Mouse (Mus musculus) forebrain, embryonic 13.5 days (tissue): Measurements from ENCODE around the gene Kirrel2. TPM values are rescaled to one million over a fixed set of nuclear protein-coding genes. Genes with fewer than 3 reads are reported as not detected.
A peak's percentile ranks its signal among the peaks of the same experiment; 100 is the strongest.

Experiments
- ATAC-seq: fragments of 200-750 bp; cut with Nextera tagmentation; 2 replicates; pipeline ENCODE4 v1.8.0; 2017
- H3K27ac ChIP-seq: fragments of 300-500 bp; sonication (generic); 2 replicates; pipeline ENCODE4 v1.5.1; 2015; ENCODE audit warnings: inconsistent platforms, mild to moderate bottlenecking, moderate library complexity
- H3K27me3 ChIP-seq: fragments of 300-500 bp; sonication (generic); 2 replicates; pipeline ENCODE4 v1.6.1; 2015; ENCODE audit warnings: mild to moderate bottlenecking, inconsistent platforms
- H3K36me3 ChIP-seq: fragments of 300-500 bp; sonication (generic); 2 replicates; pipeline ENCODE4 v1.6.1; 2015; ENCODE audit warnings: mild to moderate bottlenecking, inconsistent platforms; ENCODE audit not compliant: poor library complexity, severe bottlenecking
- H3K4me1 ChIP-seq: fragments of 300-500 bp; sonication (generic); 2 replicates; pipeline ENCODE4 v1.6.1; 2015; ENCODE audit warnings: inconsistent platforms
- H3K4me2 ChIP-seq: fragments of 300-500 bp; sonication (generic); 2 replicates; pipeline ENCODE4 v1.6.1; 2015; ENCODE audit warnings: inconsistent platforms, mild to moderate bottlenecking, moderate library complexity
- H3K4me3 ChIP-seq: fragments of 300-500 bp; sonication (generic); 2 replicates; pipeline ENCODE4 v1.5.1; 2015; ENCODE audit warnings: mild to moderate bottlenecking, inconsistent platforms
- H3K9ac ChIP-seq: fragments of 300-500 bp; sonication (generic); 2 replicates; pipeline ENCODE4 v1.6.1; 2015; ENCODE audit warnings: mild to moderate bottlenecking, inconsistent platforms
- H3K9me3 ChIP-seq: fragments of 300-500 bp; sonication (generic); replicated peaks from 2 replicates; pipeline ENCODE4 v1.6.1; 2016; ENCODE audit warnings: inconsistent platforms
- WGBS: fragments of 180-500 bp; shearing (Covaris S2); methylation state at CpG from one replicate; pipeline ENCODE4 v1.1.7; 2015; 5-methylcytosine and 5-hydroxymethylcytosine counted together
- polyA plus RNA-seq: library from polyadenylated mRNA; unstranded; fragments of >200 nt; fragmentation: Nextera tagmentation; extraction: Ambion mirVana; gene quantifications from 2 replicates; pipeline ENCODE4 v1.2.1, GENCODE M21; 2015

The Kirrel2 gene
- polyA plus RNA-seq, 1 experiment from 2014 or later = 0.36 TPM

DNA sequence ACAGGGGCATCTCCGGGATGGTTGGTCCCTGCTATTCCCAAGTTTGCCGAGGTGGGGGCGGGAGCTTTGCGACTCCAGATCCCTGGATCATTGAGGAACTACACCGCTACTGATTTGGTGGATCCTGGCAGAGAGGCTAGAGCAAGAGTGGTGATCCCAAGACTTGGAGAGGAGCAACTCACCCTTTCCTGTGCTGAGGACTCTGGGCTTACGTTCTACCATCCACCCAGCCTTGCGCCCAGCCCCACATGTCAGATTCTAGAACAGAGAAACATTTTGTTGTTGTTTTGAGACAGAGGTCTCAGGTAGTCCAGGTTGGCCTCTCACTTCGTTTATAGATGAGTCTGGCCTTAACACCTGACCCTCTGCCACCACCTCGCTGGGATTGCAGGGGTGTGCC, 34.9 kb downstream of the Kirrel2 start:
- Histone ChIP-seq H3K36me3 (peaks cover 12% of the 10 kb centered on the region), H3K9ac (peak overlapping the region; percentile 71), H3K27ac (no peak overlapping the region), H3K9me3 (peaks cover 7% of the 10 kb centered on the region; the same call in 1 of the 2 replicates), H3K4me2 (peak overlapping the region; percentile 81), H3K4me1 (peaks cover 21% of the 10 kb centered on the region), H3K27me3 (no peaks in the 10 kb centered on the region), H3K4me3 (peak overlapping the region; percentile 59)
- WGBS = 15% methylated on average over 9 of the region's 9 CpGs
- peak; percentile 50; the same call in 1 of the 2 replicates for ATAC-seq

DNA sequence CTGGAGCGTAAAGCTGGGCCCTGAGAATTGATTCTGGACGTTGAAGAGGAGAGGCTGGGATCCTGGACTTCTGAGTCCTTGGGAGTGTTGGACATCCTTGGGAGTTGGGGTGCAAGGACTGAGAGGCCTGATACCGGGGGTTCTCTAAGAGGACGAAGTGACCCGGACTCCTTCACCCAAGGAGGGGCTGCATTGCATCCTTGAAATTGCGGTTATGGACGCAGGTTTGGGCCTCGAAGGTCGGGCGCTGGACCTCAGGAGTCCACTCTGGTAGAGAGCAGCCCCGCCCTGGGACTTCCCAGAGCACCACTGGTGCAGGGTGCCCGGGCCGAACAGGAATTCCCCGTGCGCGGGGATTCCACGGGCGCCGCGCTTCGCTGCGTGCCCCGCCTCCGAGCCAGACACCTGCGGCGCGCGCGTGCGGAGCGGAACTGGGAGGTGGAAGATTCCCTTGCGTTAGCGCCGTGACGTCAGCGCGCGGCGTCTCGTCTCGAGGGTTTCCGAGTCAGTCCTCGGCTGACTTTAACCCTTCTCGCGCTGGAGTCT, 35.5 kb downstream of the Kirrel2 start:
- H3K9ac ChIP-seq = peak overlapping the region; percentile 71
- H3K27me3 ChIP-seq = no peaks in the 10 kb centered on the region
- H3K4me2 ChIP-seq = peak overlapping the region; percentile 81
- peaks cover 7% of the 10 kb centered on the region; the same call in 1 of the 2 replicates for H3K9me3 ChIP-seq
- WGBS = under 1% methylated on average over 45 of the region's 45 CpGs
- peaks cover 11% of the 10 kb centered on the region for H3K36me3 ChIP-seq
- H3K27ac ChIP-seq = no peak overlapping the region
- H3K4me1 ChIP-seq = peaks cover 21% of the 10 kb centered on the region
- peak overlapping the region; percentile 59 for H3K4me3 ChIP-seq
- ATAC-seq = peak; percentile 91

DNA sequence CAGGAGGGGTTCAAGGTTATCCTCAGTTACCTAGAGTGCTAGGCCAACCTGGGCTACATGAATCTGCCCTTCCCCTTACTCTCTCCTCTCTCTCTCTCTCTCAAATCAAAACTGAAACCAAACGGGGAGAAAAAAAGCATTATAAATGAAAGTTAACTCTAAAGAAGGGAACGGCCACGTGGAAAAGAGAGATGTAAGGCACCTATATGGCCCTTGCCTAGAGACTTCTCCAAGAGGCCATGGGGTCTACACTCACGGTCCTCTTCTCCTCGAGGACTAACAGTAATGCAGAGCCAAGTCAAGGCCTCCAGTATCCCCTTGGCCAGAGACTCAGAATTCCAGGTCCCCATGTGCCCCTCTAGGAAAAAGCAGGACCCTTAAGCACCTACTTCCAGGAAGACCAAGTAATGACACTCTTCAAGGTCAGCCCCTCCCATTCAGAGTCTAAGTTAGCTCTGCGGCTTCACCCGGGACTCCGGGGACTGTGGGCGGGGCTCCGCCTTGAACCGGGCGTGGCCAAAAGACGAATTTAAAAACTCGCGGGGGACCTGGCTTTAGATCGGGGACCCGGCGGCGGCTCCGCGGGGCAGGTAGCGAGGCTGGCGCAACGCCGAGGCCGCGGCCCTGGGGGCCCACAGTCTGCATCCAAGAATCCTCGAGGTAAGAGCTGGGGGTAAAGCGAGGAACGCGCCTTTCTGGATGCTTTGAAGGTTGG, 36.2 kb downstream of the Kirrel2 start, which contains the start of gene Nfkbid:
TSS of gene Nfkbid (plus strand) at position 558 of the 715 bp plus-strand sequence.
- Histone ChIP-seq H3K4me1 (peaks cover 21% of the 10 kb centered on the region), H3K4me3 (peak within 1 kb of the TSS; percentile 59), H3K9me3 (peaks cover 7% of the 10 kb centered on the region; the same call in 1 of the 2 replicates), H3K4me2 (peak within 1 kb of the TSS; percentile 81), H3K36me3 (peaks cover 11% of the 10 kb centered on the region), H3K9ac (peak within 1 kb of the TSS; percentile 71), H3K27ac (no peak within 1 kb of the TSS), H3K27me3 (no peaks in the 10 kb centered on the region)
- 10% methylated on average over 31 of the region's 31 CpGs for WGBS
- peak; percentile 31; the same call in 1 of the 2 replicates for ATAC-seq

DNA sequence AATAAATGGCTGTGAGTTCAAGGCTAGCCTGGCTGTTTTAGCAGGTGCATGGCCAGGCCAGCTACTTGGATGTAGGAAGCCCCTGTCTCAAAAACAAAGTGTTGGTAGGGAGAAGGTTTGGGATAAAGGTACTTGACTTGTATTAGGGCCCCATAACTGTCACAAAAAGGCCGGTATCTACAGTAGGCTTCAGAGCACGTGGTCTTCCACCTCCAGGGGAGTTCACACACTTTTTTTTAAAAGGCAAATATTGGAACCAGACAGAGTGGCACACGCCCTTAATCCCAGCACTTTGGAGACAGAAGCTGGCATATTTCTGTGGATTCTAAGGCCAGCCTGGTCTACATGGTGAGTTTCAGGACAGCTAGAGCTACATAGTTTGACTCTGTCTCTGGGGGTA, 36.8 kb downstream of the Kirrel2 start:
- H3K4me2 ChIP-seq = no peak overlapping the region
- ATAC-seq = no peak
- 93% methylated on average over 3 of the region's 3 CpGs for WGBS

DNA sequence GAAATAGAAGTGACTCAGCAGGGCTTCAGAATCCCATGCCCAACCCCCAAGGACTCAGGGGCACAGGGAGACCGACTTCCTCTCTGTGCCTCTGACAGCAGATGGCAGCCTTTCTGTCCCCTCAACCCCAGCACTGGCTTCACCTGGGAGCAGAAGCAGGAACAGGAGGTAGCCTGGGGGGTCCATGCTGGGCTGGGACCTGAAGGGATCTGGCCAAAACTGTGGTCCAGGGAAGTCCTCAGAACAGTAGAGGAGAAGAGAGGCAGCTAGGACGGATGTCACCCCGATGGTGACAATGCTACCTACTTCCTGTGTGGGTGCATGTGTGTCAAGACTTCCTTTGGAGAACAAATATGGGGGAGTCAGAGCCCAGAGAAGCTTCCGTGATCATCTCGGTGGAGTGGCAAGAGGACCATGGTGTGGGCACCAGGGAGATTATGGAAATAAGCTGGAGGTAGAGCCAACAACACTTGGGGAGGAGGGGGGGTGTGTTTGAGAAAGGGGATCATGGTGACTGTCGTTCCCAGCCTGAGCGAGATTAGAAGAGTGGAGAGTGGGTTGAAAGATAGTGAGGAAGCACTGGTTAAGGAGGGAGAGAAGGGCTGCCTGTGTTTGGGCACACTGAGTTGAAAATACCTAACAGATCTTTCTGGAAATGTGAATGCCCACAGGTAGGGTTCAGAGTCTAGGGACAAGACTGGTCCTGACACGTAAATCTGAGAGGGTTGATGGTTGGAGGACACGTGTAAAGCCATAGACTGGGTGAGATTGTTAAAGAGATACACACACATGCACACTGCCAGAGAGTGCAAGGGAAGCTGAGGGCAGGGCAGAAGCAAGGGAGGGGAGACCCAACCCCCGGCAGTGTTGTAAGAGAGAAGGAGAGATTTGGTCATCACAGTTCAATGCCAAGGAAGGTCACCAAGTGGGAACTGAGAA, 37.7 kb downstream of the Kirrel2 start, which contains the start of gene Hcst:
TSS of gene Hcst (minus strand) at position 294 of the 939 bp plus-strand sequence.
- Histone ChIP-seq H3K9ac (no peak within 1 kb of the TSS), H3K4me3 (no peak within 1 kb of the TSS), H3K36me3 (no peaks in the 10 kb centered on the region), H3K27me3 (no peaks in the 10 kb centered on the region), H3K9me3 (peaks cover 7% of the 10 kb centered on the region; the same call in 1 of the 2 replicates), H3K27ac (no peak within 1 kb of the TSS), H3K4me2 (no peak within 1 kb of the TSS), H3K4me1 (peaks cover 21% of the 10 kb centered on the region)
- ATAC-seq = no peak
- 76% methylated on average over 10 of the region's 10 CpGs for WGBS

More for the DNA sequence above, 36.8 kb downstream of the Kirrel2 start:
- H3K4me1 ChIP-seq = peaks cover 21% of the 10 kb centered on the region
- H3K9me3 ChIP-seq = peaks cover 7% of the 10 kb centered on the region; the same call in 1 of the 2 replicates
- H3K4me3 ChIP-seq = no peak overlapping the region
- H3K27me3 ChIP-seq = no peaks in the 10 kb centered on the region
- H3K27ac ChIP-seq = no peak overlapping the region
- H3K9ac ChIP-seq = no peak overlapping the region
- H3K36me3 ChIP-seq = peaks cover 6% of the 10 kb centered on the region

DNA sequence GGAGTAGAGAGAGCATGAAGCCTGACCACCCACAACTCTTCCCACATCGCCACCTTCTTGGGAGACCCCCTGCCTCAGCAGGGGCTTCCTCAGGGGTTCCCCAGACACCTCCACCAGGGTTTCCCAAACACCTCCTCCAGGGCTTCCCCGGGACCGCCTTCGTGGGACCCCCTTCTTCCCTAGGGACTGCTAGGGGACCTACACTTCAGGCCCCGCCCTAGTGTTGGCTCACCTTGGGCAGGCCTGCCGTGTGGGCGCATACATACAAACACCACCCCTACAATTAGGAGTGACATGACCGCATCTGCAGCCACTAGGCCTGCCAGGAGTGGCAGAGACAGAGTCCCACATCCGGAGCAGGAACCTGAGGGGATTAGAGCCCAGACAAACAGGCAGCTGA, 39.6 kb downstream of the Kirrel2 start:
- no peak overlapping the region for H3K4me2 ChIP-seq
- no peak overlapping the region for H3K4me3 ChIP-seq
- no peak overlapping the region for H3K9ac ChIP-seq
- H3K9me3 ChIP-seq = peaks cover 7% of the 10 kb centered on the region; the same call in 1 of the 2 replicates
- H3K4me1 ChIP-seq = peaks cover 14% of the 10 kb centered on the region
- ATAC-seq = no peak
- H3K27me3 ChIP-seq = no peaks in the 10 kb centered on the region
- WGBS = 79% methylated on average over 9 of the region's 9 CpGs
- H3K36me3 ChIP-seq = no peaks in the 10 kb centered on the region
- H3K27ac ChIP-seq = no peak overlapping the region

DNA sequence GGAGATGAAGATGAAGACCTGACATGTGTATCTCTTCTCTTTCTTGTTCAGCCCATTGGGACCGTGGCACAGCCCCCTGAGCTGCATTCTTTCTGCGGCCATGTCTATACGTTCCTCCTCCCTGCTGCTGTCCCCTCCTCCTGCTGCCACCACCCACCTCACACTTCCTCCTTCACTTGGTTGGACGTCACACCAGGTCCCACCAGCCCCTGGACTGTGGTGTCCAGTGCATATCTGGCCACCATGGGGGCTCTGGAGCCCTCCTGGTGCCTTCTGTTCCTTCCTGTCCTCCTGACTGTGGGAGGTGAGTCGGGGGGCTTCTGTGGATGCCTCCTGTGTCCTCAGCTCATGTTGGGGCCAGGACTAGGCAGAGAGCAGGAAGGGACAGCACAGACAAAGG, 43.9 kb downstream of the Kirrel2 start, which contains the start of gene Tyrobp:
TSS of gene Tyrobp (plus strand) at position 165 of the 400 bp plus-strand sequence.
- Histone ChIP-seq H3K4me1 (no peaks in the 10 kb centered on the region), H3K27me3 (0 out of 2 replicates have a peak, but pooled peaks cover 3% of the 10 kb centered on the region), H3K27ac (no peak within 1 kb of the TSS), H3K9me3 (no peaks in the 10 kb centered on the region), H3K4me3 (no peak within 1 kb of the TSS), H3K9ac (no peak within 1 kb of the TSS), H3K36me3 (no peaks in the 10 kb centered on the region), H3K4me2 (no peak within 1 kb of the TSS)
- 80% methylated on average over 5 of the region's 5 CpGs for WGBS
- ATAC-seq = no peak

DNA sequence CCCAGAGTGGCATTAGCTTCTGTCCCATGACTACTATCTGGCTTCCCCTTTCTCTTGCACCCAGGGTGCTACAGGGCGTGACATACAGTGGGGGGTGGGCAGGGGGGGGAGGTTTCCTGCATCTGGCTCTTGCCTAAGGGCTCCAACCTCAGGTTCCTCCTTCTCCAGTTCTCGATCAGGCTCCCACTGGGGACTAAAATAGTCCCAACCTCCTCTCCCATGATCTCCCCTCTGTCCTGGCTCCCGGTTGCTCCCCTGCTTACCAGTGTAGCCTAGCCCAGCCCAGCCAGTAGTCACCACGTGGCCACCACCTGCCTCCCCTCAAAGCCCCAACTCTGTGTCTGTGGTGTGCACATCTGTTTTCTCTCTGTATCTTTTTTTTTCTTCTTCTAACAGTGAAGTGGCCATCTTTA, 44.7 kb downstream of the Kirrel2 start:
- Histone ChIP-seq H3K36me3 (no peaks in the 10 kb centered on the region), H3K9ac (no peak overlapping the region), H3K27me3 (0 out of 2 replicates have a peak, but pooled peaks cover 3% of the 10 kb centered on the region), H3K4me3 (no peak overlapping the region), H3K9me3 (no peaks in the 10 kb centered on the region), H3K4me1 (no peaks in the 10 kb centered on the region), H3K4me2 (no peak overlapping the region), H3K27ac (no peak overlapping the region)
- ATAC-seq = no peak
- WGBS = 65% methylated on average over 4 of the region's 4 CpGs

DNA sequence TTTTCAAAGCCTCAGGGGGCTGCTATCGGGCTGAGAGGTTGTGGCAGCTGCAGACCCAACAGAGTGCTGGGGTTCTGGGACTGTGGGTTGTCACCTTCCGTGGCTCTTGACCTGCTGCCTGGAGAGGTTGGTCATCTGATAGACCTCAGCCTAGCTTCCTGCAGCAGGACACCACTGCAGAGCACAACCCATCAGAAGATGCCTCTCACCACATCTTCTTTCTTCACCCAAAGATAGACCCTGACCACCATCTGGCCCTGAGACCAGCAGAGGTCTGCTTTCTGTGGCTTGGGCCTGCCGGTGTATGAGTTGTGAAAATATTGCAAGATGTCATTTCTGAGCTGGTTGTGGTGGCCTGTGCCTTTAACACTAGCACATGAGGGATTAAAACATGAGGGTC, 46.5 kb downstream of the Kirrel2 start:
- no peak for ATAC-seq
- H3K27me3 ChIP-seq = 0 out of 2 replicates have a peak, but pooled peaks cover 3% of the 10 kb centered on the region

DNA sequence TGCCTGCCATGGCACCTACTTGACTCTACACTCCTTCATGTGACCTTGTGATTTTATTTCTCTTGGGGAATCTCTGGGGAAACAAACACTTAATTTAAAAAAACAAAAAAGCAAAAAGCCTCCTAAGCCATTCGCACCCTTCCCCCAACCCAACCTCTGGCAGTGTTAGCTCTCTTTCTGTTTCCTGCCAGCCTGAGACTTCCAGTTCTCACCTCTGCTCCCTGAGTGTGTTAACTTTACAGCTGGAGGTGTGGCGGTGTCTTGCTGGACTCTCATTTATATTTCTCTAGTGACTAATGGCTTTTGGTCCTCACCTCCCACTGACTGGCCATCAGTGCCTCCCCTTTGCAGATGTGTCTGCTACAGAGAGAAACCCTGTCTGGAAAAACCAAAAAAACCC, 47.7 kb downstream of the Kirrel2 start:
- H3K9ac ChIP-seq = no peak overlapping the region

More for the DNA sequence above, 46.5 kb downstream of the Kirrel2 start:
- Histone ChIP-seq H3K27ac (no peak overlapping the region), H3K4me1 (no peaks in the 10 kb centered on the region), H3K4me2 (no peak overlapping the region), H3K36me3 (no peaks in the 10 kb centered on the region), H3K9ac (no peak overlapping the region), H3K9me3 (no peaks in the 10 kb centered on the region), H3K4me3 (no peak overlapping the region)
- WGBS = 84% methylated on average over 3 of the region's 3 CpGs

DNA sequence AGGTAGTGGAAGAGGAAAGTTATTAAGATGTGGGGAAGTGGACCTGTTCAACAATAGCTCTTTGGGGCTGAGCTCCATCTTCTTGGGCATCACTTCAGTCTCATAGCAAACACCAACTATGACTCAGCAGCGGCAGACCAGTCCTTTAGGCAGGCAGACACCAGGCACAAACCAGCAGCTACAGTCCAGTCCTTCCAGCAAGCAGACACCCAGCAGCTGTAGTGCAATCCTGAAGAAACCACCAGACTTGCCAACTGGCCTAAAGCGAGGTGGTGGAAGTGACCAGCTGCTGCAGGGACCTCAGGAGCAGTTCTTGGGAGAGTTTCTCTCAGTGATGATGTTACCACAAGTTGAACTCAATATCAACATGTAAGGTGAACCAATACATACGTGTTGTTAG, 48.9 kb downstream of the Kirrel2 start:
- Histone ChIP-seq H3K4me2 (no peak overlapping the region), H3K9me3 (no peaks in the 10 kb centered on the region), H3K4me3 (no peak overlapping the region), H3K27me3 (0 out of 2 replicates have a peak, but pooled peaks cover 3% of the 10 kb centered on the region), H3K36me3 (no peaks in the 10 kb centered on the region), H3K9ac (no peak overlapping the region), H3K27ac (no peak overlapping the region), H3K4me1 (no peaks in the 10 kb centered on the region)
- 78% methylated on average over 3 of the region's 3 CpGs for WGBS
- ATAC-seq = no peak

More for the DNA sequence above, 47.7 kb downstream of the Kirrel2 start:
- Histone ChIP-seq H3K9me3 (no peaks in the 10 kb centered on the region), H3K4me3 (no peak overlapping the region), H3K4me1 (no peaks in the 10 kb centered on the region), H3K36me3 (no peaks in the 10 kb centered on the region), H3K27me3 (0 out of 2 replicates have a peak, but pooled peaks cover 3% of the 10 kb centered on the region), H3K27ac (no peak overlapping the region), H3K4me2 (no peak overlapping the region)
- no peak for ATAC-seq
- WGBS = 93% methylated on average over 2 of the region's 2 CpGs
